In genomic region chr1:58495603-58496002, GRCm38 (mm10) we compare ENCODE assay signal across 22 mouse cellular contexts.
"Had no signal": no experiment of that assay in that cellular context is flagged by ENCODE, and none has a peak within 500 bp of the region (broad histone marks: within the 10 kb centered on the region; RNA-seq: fewer than 3 reads in every experiment).

No protein-coding gene starts in this region.

- H3K4me3 ChIP-seq: liver, embryonic 15.5 days; lung, embryonic 15.5 days; megakaryocyte, embryonic 14.5 days; midbrain, embryonic 12.5 days; myocyte; neural tube, embryonic 13.5 days; neural tube, embryonic 15.5 days had no signal

- H3K9ac ChIP-seq: liver, embryonic 15.5 days; liver, postnatal 0 days; lung, embryonic 15.5 days; midbrain, embryonic 12.5 days; neural tube, embryonic 13.5 days; neural tube, embryonic 15.5 days had no signal

- ATAC-seq: liver, postnatal 0 days; lung, postnatal 0 days; midbrain, embryonic 16.5 days had no signal

- H3K4me2 ChIP-seq: liver, embryonic 15.5 days; lung, embryonic 15.5 days; midbrain, embryonic 12.5 days; neural tube, embryonic 13.5 days; neural tube, embryonic 15.5 days had no signal

- H3K4me1 ChIP-seq: liver, embryonic 15.5 days; lung, embryonic 15.5 days; megakaryocyte, embryonic 14.5 days; midbrain, embryonic 12.5 days; neural tube, embryonic 13.5 days; neural tube, embryonic 15.5 days had no signal

- DNase-seq: liver, postnatal 0 days; lung, adult 2 months; lung, postnatal 14 days; lung, postnatal 36 days; midbrain, embryonic 14.5 days; right cerebral cortex, adult 18-20 months; right cerebral cortex, postnatal 25 days; right cerebral cortex, postnatal 4 days; spleen, adult 18-20 months; thymus, adult 18-20 months; thymus, postnatal 14 days; thymus, postnatal 36 days had no signal

- H3K9me3 ChIP-seq: liver, embryonic 15.5 days; lung, embryonic 15.5 days; megakaryocyte, embryonic 14.5 days; midbrain, embryonic 12.5 days; neural tube, embryonic 13.5 days; neural tube, embryonic 15.5 days had no signal

- H3K27me3 ChIP-seq: liver, embryonic 15.5 days; lung, embryonic 15.5 days; megakaryocyte, embryonic 14.5 days; midbrain, embryonic 12.5 days; neural tube, embryonic 13.5 days; neural tube, embryonic 15.5 days had no signal

- H3K27ac ChIP-seq: liver, embryonic 15.5 days; lung, embryonic 15.5 days; macrophage; midbrain, embryonic 12.5 days; neural tube, embryonic 13.5 days; neural tube, embryonic 15.5 days had no signal
